Mouse (Mus musculus) liver, embryonic 14.5 days (tissue): ENCODE measurements around the gene Myom1.

Source experiments
- CTCF ChIP-seq: IDR thresholded peaks from 2 replicates; pipeline ENCODE4 v1.5.1; 2016; ENCODE audit warnings: antibody characterized with exemption, low read depth, control low read depth
- EP300 ChIP-seq: IDR thresholded peaks from 2 replicates; pipeline ENCODE4 v1.6.1; 2016; ENCODE audit warnings: antibody characterized with exemption, low read depth

DNA sequence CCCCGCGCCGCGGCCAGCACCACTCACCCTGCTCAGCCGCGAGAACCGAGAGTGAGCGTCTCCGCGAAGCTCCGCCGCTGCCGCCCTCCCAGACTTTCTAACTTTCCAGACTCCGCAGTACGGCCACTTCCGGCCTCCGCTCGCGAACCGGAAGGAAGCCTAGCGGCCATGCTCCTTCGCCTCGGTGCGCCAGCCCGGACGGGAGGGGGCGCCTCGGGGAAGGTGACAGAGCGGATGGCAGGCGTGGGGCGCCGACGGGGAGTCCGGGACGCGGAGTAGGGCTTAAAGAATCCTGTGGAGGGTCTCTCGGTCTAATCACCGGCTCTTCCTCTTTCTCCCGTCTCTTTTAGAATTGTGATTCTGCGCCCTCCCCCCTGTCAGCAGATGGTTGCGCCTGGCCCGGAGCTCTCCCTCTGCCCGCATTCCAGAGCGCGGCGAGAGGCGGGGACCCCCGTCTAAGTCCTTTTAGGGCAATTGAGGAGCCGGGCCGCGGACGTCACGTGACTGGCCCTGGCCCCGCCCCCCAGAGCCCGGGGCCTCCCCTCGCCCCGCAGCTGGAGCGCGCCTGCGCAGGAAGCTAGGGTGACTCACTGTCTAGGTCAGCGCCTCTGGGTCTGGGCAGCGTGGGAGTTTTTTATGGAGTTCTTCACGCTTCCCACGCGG lies at the start of gene Myom1:
- TF ChIP-seq CTCF, result peak; percentile 81
- TF ChIP-seq EP300, result no peak; the same call in 1 of the 2 replicates
